Mouse (Mus musculus) E14TG2a.4 (cell line): ENCODE data around the gene Cacna1d.

Experiments
- CTCF ChIP-seq: conservative IDR thresholded peaks from 2 replicates; pipeline ENCODE4 v1.5.1; 2014; ENCODE audit warnings: low read length
- NANOG ChIP-seq: IDR thresholded peaks from 2 replicates; pipeline ENCODE4 v1.6.1; 2014; ENCODE audit warnings: borderline replicate concordance, low read length, mixed read lengths

DNA sequence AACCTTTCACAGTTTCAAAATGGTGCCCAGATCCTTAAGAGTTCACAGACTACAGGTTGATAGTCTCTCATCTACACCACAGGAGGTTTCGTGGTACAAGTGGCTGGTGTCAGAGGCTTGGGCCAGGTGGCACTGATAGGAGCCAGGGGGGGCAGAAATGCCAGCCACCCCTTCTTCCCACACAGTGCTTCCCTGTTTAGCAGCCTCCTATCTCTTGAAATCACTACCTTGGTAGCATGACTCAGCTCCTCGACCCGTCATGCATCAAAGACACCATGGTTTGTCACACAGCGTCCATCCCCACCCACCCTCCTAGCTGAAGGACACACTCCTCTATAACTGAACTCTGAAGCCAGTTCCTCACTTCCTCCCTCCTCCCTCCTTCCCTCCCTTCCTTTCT is 398.8 kb downstream of the Cacna1d start:
- TF ChIP-seq CTCF, result no peak
- no peak for TF ChIP-seq NANOG
